In genomic region chr12:3926127-3926526, GRCm38 (mm10) we compare ENCODE assay signal across 9 mouse cellular contexts. TPM values are rescaled to one million over a fixed set of nuclear protein-coding genes. Genes with fewer than 3 reads are reported as not detected.
DNase-seq lines count a peak whose midpoint lies in the region; ATAC-seq and TF ChIP-seq lines count a peak whose summit lies in the region.
"Had no signal": no experiment of that assay in that cellular context is flagged by ENCODE, and none has a peak within 500 bp of the region (broad histone marks: within the 10 kb centered on the region; RNA-seq: fewer than 3 reads in every experiment).

No protein-coding gene starts in this region.

- no peak for ATAC-seq in heart, embryonic 11.5 days (replicated peaks; ENCODE audit: insufficient number of reproducible peaks, low FRiP score, low TSS enrichment)
- ATAC-seq in granulocyte monocyte progenitor cell, adult 5-6 weeks (replicated peaks; ENCODE audit: poor library complexity, severe bottlenecking), result peak; percentile 79

- intact Hi-C loops in heart, adult 2 months (cut with DNase I), result loop anchor here (2.0 to 5.0 kb wide), 3 partner anchors 59 to 281 kb away; no protein-coding TSS in a partner anchor

- WGBS in heart, adult 2 months, result 0% methylated on average over 1 of the region's 1 CpGs
- WGBS in heart, embryonic 11.5 days (ENCODE audit: insufficient replicate concordance), result 0% methylated on average over 1 of the region's 1 CpGs

- TF ChIP-seq CTCF in heart, adult 2 months (IDR thresholded peaks at IDR 0.05), result peak; percentile 93

- no peaks in the 10 kb centered on the region for H3K36me3 ChIP-seq in heart, adult 2 months (ENCODE audit: control insufficient read depth, insufficient read depth, low read length)
- no peaks in the 10 kb centered on the region for H3K36me3 ChIP-seq in heart, embryonic 11.5 days (ENCODE audit: control insufficient read depth, insufficient read depth, low read length)
- H3K36me3 ChIP-seq: midbrain, embryonic 12.5 days had no signal

- H3K4me3 ChIP-seq in heart, adult 2 months, result no peak overlapping the region
- H3K4me3 ChIP-seq in heart, embryonic 11.5 days (ENCODE audit: low read depth, low read length), result no peak overlapping the region
- H3K4me3 ChIP-seq: midbrain, embryonic 12.5 days had no signal

- H3K4me2 ChIP-seq in heart, embryonic 11.5 days, result no peak overlapping the region
- H3K4me2 ChIP-seq: midbrain, embryonic 12.5 days had no signal

- DNase-seq in heart, adult 2 months, result peak; percentile 58 to 79
- peak; percentile 68 for DNase-seq in R1 (ENCODE audit: low read depth, low spot score)
- DNase-seq in cerebellum, postnatal 10 days, result peak; percentile 90 to 95
- peak; percentile 85 for DNase-seq in kidney, postnatal 4 days
- DNase-seq in lung, postnatal 25 days (ENCODE audit: low spot score), result peak; percentile 64
- DNase-seq in spleen, postnatal 4 days (ENCODE audit: low spot score in 2 of 2), result peak; percentile 43 to 78

- H3K9ac ChIP-seq in heart, adult 2 months (ENCODE audit: low read depth, low read length), result no peak overlapping the region
- H3K9ac ChIP-seq in heart, embryonic 11.5 days (ENCODE audit: low read depth, low read length), result no peak overlapping the region
- H3K9ac ChIP-seq: midbrain, embryonic 12.5 days had no signal

- no peaks in the 10 kb centered on the region for H3K4me1 ChIP-seq in heart, adult 2 months (ENCODE audit: control insufficient read depth, insufficient read depth, low read length)
- 0 out of 2 replicates have a peak, but pooled peaks cover 4% of the 10 kb centered on the region for H3K4me1 ChIP-seq in heart, embryonic 11.5 days (ENCODE audit: control insufficient read depth, insufficient read depth, low read length)
- H3K4me1 ChIP-seq: midbrain, embryonic 12.5 days had no signal

- TF ChIP-seq EP300 in heart, adult 2 months (IDR thresholded peaks at IDR 0.05; ENCODE audit: insufficient read depth, low read depth, low read length), result 0 out of 2 replicates have a peak, but pooled peaks have one; percentile 66

- no peaks in the 10 kb centered on the region for H3K9me3 ChIP-seq in heart, embryonic 11.5 days (replicated peaks; ENCODE audit: control insufficient read depth, low read length)
- H3K9me3 ChIP-seq: midbrain, embryonic 12.5 days had no signal

- H3K79me2 ChIP-seq in heart, adult 2 months (replicated peaks; ENCODE audit: control insufficient read depth, insufficient read depth, low read length), result no peaks in the 10 kb centered on the region

- H3K27me3 ChIP-seq in heart, adult 2 months (ENCODE audit: control insufficient read depth, insufficient read depth, low read length), result no peaks in the 10 kb centered on the region
- H3K27me3 ChIP-seq in heart, embryonic 11.5 days (ENCODE audit: control insufficient read depth, insufficient read depth, low read length), result no peaks in the 10 kb centered on the region

- H3K27ac ChIP-seq in heart, adult 2 months, result no peak overlapping the region
- H3K27ac ChIP-seq in heart, embryonic 11.5 days (ENCODE audit: low read depth, low read length), result no peak overlapping the region
- H3K27ac ChIP-seq: midbrain, embryonic 12.5 days had no signal

- TF ChIP-seq POLR2A in heart, adult 2 months (IDR thresholded peaks at IDR 0.05; ENCODE audit: insufficient read depth, low read depth, low read length), result no peak

RNA-seq across cellular contexts. Expression of gene Pomc, which starts 28.6 kb away (rescaled TPM):
- under 1 TPM; 0.36 to 0.50 TPM for total RNA-seq in heart, adult 2 months (2021)
- 0.37 TPM in 1 of 2 replicates, not detected in the other for polyA plus RNA-seq in heart, adult 2 months (2012; rRNA removed)
- polyA plus RNA-seq in heart, embryonic 11.5 days (2014; fragmentation: Nextera tagmentation; extraction: Ambion mirVana), result 2.6 and 2.9 TPM in 2 replicates
- total RNA-seq in granulocyte monocyte progenitor cell, adult 5-6 weeks (2014; fragmentation: Nextera tagmentation), result not detected in 2 replicates
- total RNA-seq in granulocyte monocyte progenitor cell, adult 5-6 weeks (2017), result 1.4 and 3.3 TPM in 2 replicates
